Mouse (Mus musculus) liver, embryonic 14.5 days (tissue): ENCODE results near the gene Dnajc11. TPM values are rescaled to one million over a fixed set of nuclear protein-coding genes. Genes with fewer than 3 reads are reported as not detected.

Source experiments
- ATAC-seq: fragments of 200-750 bp; cut with Nextera tagmentation; 2 replicates; pipeline ENCODE4 v1.8.0; 2017; ENCODE audit warnings: moderate number of reproducible peaks, mild to moderate bottlenecking, moderate library complexity; ENCODE audit not compliant: insufficient read depth
- DNase-seq, 3 experiments: peaks; one replicate each; pipeline ENCODE4 v3.0.0-alpha.2; 2012 to 2013; ENCODE audit warnings: low read depth in 3 of 3, low spot score in 3 of 3
- H3K27ac ChIP-seq: fragments of 300-500 bp; sonication (generic); 2 replicates; pipeline ENCODE4 v1.5.1; 2014; ENCODE audit warnings: moderate library complexity, mild to moderate bottlenecking, control low read depth, inconsistent platforms
- H3K27me3 ChIP-seq: fragments of 300-500 bp; sonication (generic); 2 replicates; pipeline ENCODE4 v1.6.1; 2014; ENCODE audit warnings: mild to moderate bottlenecking, low read length, moderate library complexity; ENCODE audit not compliant: control insufficient read depth, insufficient read depth
- H3K36me3 ChIP-seq: fragments of 300-500 bp; sonication (generic); replicated peaks from 2 replicates; pipeline ENCODE4 v1.6.1; 2014; ENCODE audit warnings: low read depth; ENCODE audit not compliant: control insufficient read depth, insufficient read depth
- H3K4me1 ChIP-seq, 2 experiments: fragments of 200-500 bp in 1 of 2; fragments of 300-500 bp in 1 of 2; sonication (generic) in 1 of 2; replicated peaks; 2 replicates each; pipeline ENCODE4 v1.6.1; 2012 to 2014; ENCODE audit warnings: antibody characterized with exemption in 1 of 2, inconsistent platforms in 1 of 2, low read length in 1 of 2; ENCODE audit not compliant: control insufficient read depth in 2 of 2, insufficient read depth in 2 of 2
- H3K4me2 ChIP-seq: fragments of 300-500 bp; sonication (generic); 2 replicates; pipeline ENCODE4 v1.6.1; 2014; ENCODE audit warnings: low read depth, mild to moderate bottlenecking, control low read depth, moderate library complexity
- H3K4me3 ChIP-seq, 2 experiments: fragments of 200-500 bp in 1 of 2; fragments of 300-500 bp in 1 of 2; sonication (generic) in 1 of 2; 2 replicates each; pipeline ENCODE4 v1.5.1; 2012 to 2014; ENCODE audit warnings: low read depth in 2 of 2, low read length in 2 of 2, mild to moderate bottlenecking in 2 of 2, control low read depth in 1 of 2, inconsistent platforms in 1 of 2, moderate library complexity in 1 of 2; ENCODE audit not compliant: insufficient read depth in 1 of 2
- H3K9ac ChIP-seq: fragments of 300-500 bp; sonication (generic); replicated peaks from 2 replicates; pipeline ENCODE4 v1.6.1; 2014; ENCODE audit warnings: mild to moderate bottlenecking, control low read depth, moderate library complexity
- H3K9me3 ChIP-seq: fragments of 300-500 bp; sonication (generic); 2 replicates; pipeline ENCODE4 v1.6.1; 2016; ENCODE audit warnings: low read length, mixed read lengths; ENCODE audit not compliant: control insufficient read depth
- CTCF ChIP-seq: IDR thresholded peaks from 2 replicates; pipeline ENCODE4 v1.5.1; 2016; ENCODE audit warnings: antibody characterized with exemption, low read depth, control low read depth
- EP300 ChIP-seq: IDR thresholded peaks from 2 replicates; pipeline ENCODE4 v1.6.1; 2016; ENCODE audit warnings: antibody characterized with exemption, low read depth
- WGBS: fragments of 180-500 bp; shearing (Covaris S2); extraction: QIAGEN DNeasy Blood & Tissue Kit; methylation state at CpG from one replicate; pipeline ENCODE4 v1.1.7; 2014; ENCODE audit not compliant: insufficient replicate concordance; 5-methylcytosine and 5-hydroxymethylcytosine counted together
- polyA plus RNA-seq, 2 experiments: library from polyadenylated mRNA; depleted of rRNA in 1 of 2; stranded (reverse) in 1 of 2; unstranded in 1 of 2; fragments of >200 nt; fragmentation: Nextera tagmentation in 1 of 2; extraction: Ambion mirVana in 1 of 2; gene quantifications; 2 replicates each; pipeline versions ENCODE4 v1.2.1 to v1.2.3; 2012 to 2014

The Dnajc11 gene
- polyA plus RNA-seq, 2 experiments: 32.9 TPM

DNA sequence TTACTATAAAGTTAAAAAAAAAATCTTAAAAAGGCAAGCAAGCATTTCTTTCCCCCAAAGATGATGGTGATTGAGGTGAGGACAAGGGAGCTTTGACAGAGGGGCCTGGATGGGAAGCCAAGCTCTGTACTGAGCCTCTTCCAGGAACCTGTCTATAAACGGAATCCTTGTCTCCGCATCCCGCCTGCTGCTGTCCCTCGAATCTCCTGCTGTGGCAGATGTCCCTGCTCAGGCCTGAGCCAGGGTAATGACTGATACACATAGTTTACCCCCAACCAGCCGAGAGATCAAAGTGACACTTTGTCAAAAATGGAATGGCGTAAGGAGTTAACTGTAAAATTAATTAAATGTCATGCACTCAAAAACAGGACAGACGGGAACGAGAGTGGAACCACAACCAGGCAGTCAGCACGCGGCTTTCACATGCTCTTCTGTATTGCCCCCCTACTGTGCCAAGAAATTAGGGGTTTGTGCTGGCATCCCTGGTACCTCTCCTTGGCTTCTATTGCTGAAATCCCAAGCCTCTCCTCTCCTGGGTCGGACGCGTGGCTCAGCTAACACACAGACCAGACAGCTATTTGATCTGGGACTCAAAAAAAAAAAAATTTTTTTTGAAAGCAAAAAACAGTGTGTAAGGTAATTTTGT lies 34.8 kb upstream of the Dnajc11 start:
- Histone ChIP-seq H3K27me3 (no peaks in the 10 kb centered on the region), H3K27ac (no peak overlapping the region), H3K36me3 (no peaks in the 10 kb centered on the region), H3K4me2 (no peak overlapping the region), H3K4me1 (0 out of 4 replicates have a peak, but pooled peaks cover 0 to 2% of the 10 kb centered on the region in 2 experiments), H3K4me3 (no peak overlapping the region), H3K9ac (no peak overlapping the region), H3K9me3 (no peaks in the 10 kb centered on the region)
- no peak for TF ChIP-seq EP300
- no peak for TF ChIP-seq CTCF
- WGBS: 66% methylated on average over 13 of the region's 13 CpGs
- ATAC-seq (no peak), DNase-seq (no peak)

GRCm38 (mm10) chr4:151899707-151900384 lies 33.6 kb upstream of the Dnajc11 start:
- 0 out of 4 replicates have a peak, but pooled peaks cover 0 to 2% of the 10 kb centered on the region in 2 experiments for H3K4me1 ChIP-seq
- WGBS: 53% methylated on average over 11 of the region's 11 CpGs

GRCm38 (mm10) chr4:151900735-151901134 lies 32.8 kb upstream of the Dnajc11 start:
- ATAC-seq (no peak), DNase-seq (no peak)
- H3K9me3 ChIP-seq: no peaks in the 10 kb centered on the region
- no peak overlapping the region for H3K27ac ChIP-seq
- TF ChIP-seq CTCF (no peak), EP300 (no peak)
- H3K27me3 ChIP-seq: no peaks in the 10 kb centered on the region
- WGBS: 63% methylated on average over 6 of the region's 6 CpGs
- H3K36me3 ChIP-seq: no peaks in the 10 kb centered on the region
- H3K4me1 ChIP-seq: 0 out of 4 replicates have a peak, but pooled peaks cover 0 to 2% of the 10 kb centered on the region in 2 experiments
- H3K9ac ChIP-seq: no peak overlapping the region
- H3K4me3 ChIP-seq: no peak overlapping the region
- H3K4me2 ChIP-seq: no peak overlapping the region

More at GRCm38 (mm10) chr4:151899707-151900384, 33.6 kb upstream of the Dnajc11 start:
- H3K4me3 ChIP-seq: no peak overlapping the region
- ATAC-seq: no peak
- no peaks in the 10 kb centered on the region for H3K36me3 ChIP-seq
- H3K27me3 ChIP-seq: no peaks in the 10 kb centered on the region
- no peak overlapping the region for H3K27ac ChIP-seq
- DNase-seq: no peak
- no peak for TF ChIP-seq EP300
- peak; percentile 64 for TF ChIP-seq CTCF
- H3K4me2 ChIP-seq: no peak overlapping the region
- H3K9ac ChIP-seq: no peak overlapping the region
- H3K9me3 ChIP-seq: no peaks in the 10 kb centered on the region

- no peak for DNase-seq
- 47% methylated on average over 11 of the region's 11 CpGs for WGBS
- 0 out of 4 replicates have a peak, but pooled peaks cover 0 to 2% of the 10 kb centered on the region in 2 experiments for H3K4me1 ChIP-seq
These were observed 32.1 kb upstream of the Dnajc11 start for GRCm38 (mm10) chr4:151901422-151901821.

DNA sequence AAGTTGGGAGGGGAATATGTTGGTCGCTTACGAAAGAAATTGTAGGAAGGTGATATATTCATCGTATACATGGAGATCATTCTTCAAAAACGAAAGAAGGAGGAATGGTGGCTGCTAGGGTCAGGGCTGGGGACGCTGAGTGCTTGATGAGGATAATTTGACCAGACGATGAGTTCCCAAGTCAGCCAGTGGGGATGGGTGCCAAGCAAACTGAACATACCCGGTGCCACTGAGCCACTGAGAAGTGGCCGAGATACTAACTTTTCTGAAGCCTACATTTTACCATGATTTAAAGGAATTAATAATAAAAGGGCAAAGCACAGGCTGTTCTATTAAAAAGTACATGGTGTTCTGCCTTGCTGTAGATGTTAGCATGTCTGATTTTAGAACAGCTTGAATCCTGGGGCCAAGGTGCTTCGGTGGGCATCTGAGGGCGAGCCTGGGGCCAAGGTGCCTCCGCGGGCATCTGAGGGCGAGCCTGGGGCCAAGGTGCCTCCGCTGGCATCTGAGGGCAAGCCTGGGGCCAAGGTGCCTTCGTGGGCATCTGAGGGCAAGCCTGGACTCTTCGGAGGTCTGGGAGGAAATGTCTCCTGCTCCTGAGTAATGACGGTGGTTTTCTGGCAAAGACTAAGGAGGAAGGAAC lies 31.3 kb upstream of the Dnajc11 start:
- TF ChIP-seq CTCF: no peak
- no peak for TF ChIP-seq EP300
- Histone ChIP-seq H3K4me3 (no peak overlapping the region), H3K27ac (no peak overlapping the region), H3K4me1 (0 out of 4 replicates have a peak, but pooled peaks cover 0 to 2% of the 10 kb centered on the region in 2 experiments), H3K9me3 (no peaks in the 10 kb centered on the region), H3K36me3 (no peaks in the 10 kb centered on the region), H3K4me2 (no peak overlapping the region), H3K27me3 (no peaks in the 10 kb centered on the region; the same call in 1 of the 2 replicates), H3K9ac (no peak overlapping the region)
- DNase-seq (no peak), ATAC-seq (no peak)
- 52% methylated on average over 17 of the region's 17 CpGs for WGBS

More at GRCm38 (mm10) chr4:151901422-151901821, 32.1 kb upstream of the Dnajc11 start:
- Histone ChIP-seq H3K4me3 (no peak overlapping the region), H3K36me3 (no peaks in the 10 kb centered on the region), H3K27ac (no peak overlapping the region), H3K9me3 (no peaks in the 10 kb centered on the region), H3K4me2 (no peak overlapping the region), H3K27me3 (no peaks in the 10 kb centered on the region), H3K9ac (no peak overlapping the region)
- no peak for ATAC-seq
- TF ChIP-seq EP300: no peak
- TF ChIP-seq CTCF: peak; percentile 73
